Mouse (Mus musculus): Measurements from ENCODE around the gene 2410131K14Rik.

- TF ChIP-seq CTCF (IDR thresholded peaks at IDR 0.05; ENCODE audit: borderline replicate concordance, insufficient read depth, low read length) (no peak), POLR2A (IDR thresholded peaks at IDR 0.05; ENCODE audit: low read depth, low read length) (no peak)
Measured at GRCm38 (mm10) chr5:118230071-118230611, 14.9 kb upstream of the 2410131K14Rik start.
